Mouse (Mus musculus) intestine, embryonic 16.5 days (tissue): ENCODE results near the gene Pon1. TPM values are rescaled to one million over a fixed set of nuclear protein-coding genes. Genes with fewer than 3 reads are reported as not detected.

Source experiments
- ATAC-seq: fragments of 200-750 bp; cut with Nextera tagmentation; 2 replicates; pipeline ENCODE4 v1.8.0; 2017; ENCODE audit warnings: moderate TSS enrichment, moderate library complexity
- H3K27ac ChIP-seq: fragments of 300-500 bp; sonication (generic); 2 replicates; pipeline ENCODE4 v1.5.1; 2014; ENCODE audit warnings: mild to moderate bottlenecking, low read length
- H3K27me3 ChIP-seq: fragments of 300-500 bp; sonication (generic); replicated peaks from 2 replicates; pipeline ENCODE4 v1.6.1; 2014; ENCODE audit warnings: low read length, control low read depth, mixed read lengths; ENCODE audit not compliant: control insufficient read depth, insufficient read depth
- H3K36me3 ChIP-seq: fragments of 300-500 bp; sonication (generic); 2 replicates; pipeline ENCODE4 v1.6.1; 2014; ENCODE audit warnings: low read length, control low read depth; ENCODE audit not compliant: control insufficient read depth, insufficient read depth
- H3K4me1 ChIP-seq: fragments of 300-500 bp; sonication (generic); 2 replicates; pipeline ENCODE4 v1.6.1; 2014; ENCODE audit warnings: low read length, control low read depth, mixed read lengths; ENCODE audit not compliant: control insufficient read depth, insufficient read depth
- H3K4me2 ChIP-seq: fragments of 300-500 bp; sonication (generic); 2 replicates; pipeline ENCODE4 v1.6.1; 2014; ENCODE audit warnings: low read depth, low read length, control low read depth
- H3K4me3 ChIP-seq: fragments of 300-500 bp; sonication (generic); 2 replicates; pipeline ENCODE4 v1.5.1; 2014; ENCODE audit warnings: mild to moderate bottlenecking, low read length
- H3K9ac ChIP-seq: fragments of 300-500 bp; sonication (generic); 2 replicates; pipeline ENCODE4 v1.6.1; 2014; ENCODE audit warnings: low read depth, low read length
- H3K9me3 ChIP-seq: fragments of 300-500 bp; sonication (generic); 2 replicates; pipeline ENCODE4 v1.6.1; 2016; ENCODE audit warnings: low read length, control low read depth; ENCODE audit not compliant: control insufficient read depth
- WGBS: fragments of 180-500 bp; shearing (Covaris S2); extraction: QIAGEN DNeasy Blood & Tissue Kit; methylation state at CpG from one replicate; pipeline ENCODE4 v1.1.7; 2014; 5-methylcytosine and 5-hydroxymethylcytosine counted together
- polyA plus RNA-seq: library from polyadenylated mRNA; unstranded; fragments of >200 nt; fragmentation: Nextera tagmentation; extraction: Ambion mirVana; gene quantifications from 2 replicates; pipeline ENCODE4 v1.2.1, GENCODE M21; 2015

Pon1 gene
- polyA plus RNA-seq, 1 experiment from 2014 or later = not detected

GRCm38 (mm10) chr6:5218190-5218589 lies 24.4 kb upstream of the Pon1 start:
- no peaks in the 10 kb centered on the region for H3K27me3 ChIP-seq
- H3K4me3 ChIP-seq = no peak overlapping the region
- no peak overlapping the region for H3K4me2 ChIP-seq
- no peaks in the 10 kb centered on the region for H3K4me1 ChIP-seq
- H3K9ac ChIP-seq = no peak overlapping the region
- no peak overlapping the region for H3K27ac ChIP-seq
- 91% methylated on average over 4 of the region's 4 CpGs for WGBS
- no peaks in the 10 kb centered on the region for H3K36me3 ChIP-seq
- no peak for ATAC-seq
- no peaks in the 10 kb centered on the region for H3K9me3 ChIP-seq

GRCm38 (mm10) chr6:5207817-5208216 lies 14.1 kb upstream of the Pon1 start:
- Histone ChIP-seq H3K4me1 (no peaks in the 10 kb centered on the region), H3K36me3 (no peaks in the 10 kb centered on the region), H3K4me3 (no peak overlapping the region), H3K27me3 (no peaks in the 10 kb centered on the region), H3K9ac (no peak overlapping the region), H3K4me2 (no peak overlapping the region), H3K27ac (no peak overlapping the region), H3K9me3 (no peaks in the 10 kb centered on the region)
- WGBS = 71% methylated on average over 2 of the region's 2 CpGs
- no peak for ATAC-seq

GRCm38 (mm10) chr6:5199916-5200315 lies 6.2 kb upstream of the Pon1 start:
- WGBS = 77% methylated on average over 3 of the region's 3 CpGs
- no peak for ATAC-seq
- H3K4me3 ChIP-seq = no peak overlapping the region
- no peak overlapping the region for H3K27ac ChIP-seq
- H3K27me3 ChIP-seq = no peaks in the 10 kb centered on the region
- no peaks in the 10 kb centered on the region for H3K4me1 ChIP-seq
- no peaks in the 10 kb centered on the region for H3K9me3 ChIP-seq
- no peak overlapping the region for H3K9ac ChIP-seq
- H3K4me2 ChIP-seq = no peak overlapping the region
- H3K36me3 ChIP-seq = no peaks in the 10 kb centered on the region

GRCm38 (mm10) chr6:5199376-5199905 lies 5.7 kb upstream of the Pon1 start:
- H3K36me3 ChIP-seq = no peaks in the 10 kb centered on the region
- no peaks in the 10 kb centered on the region for H3K9me3 ChIP-seq

GRCm38 (mm10) chr6:5198590-5198989 lies 4.8 kb upstream of the Pon1 start:
- Histone ChIP-seq H3K4me1 (no peaks in the 10 kb centered on the region), H3K9me3 (no peaks in the 10 kb centered on the region), H3K9ac (no peak overlapping the region), H3K36me3 (no peaks in the 10 kb centered on the region), H3K4me3 (no peak overlapping the region), H3K4me2 (no peak overlapping the region), H3K27ac (no peak overlapping the region), H3K27me3 (no peaks in the 10 kb centered on the region)
- 90% methylated on average over 5 of the region's 5 CpGs for WGBS
- ATAC-seq = no peak

More at GRCm38 (mm10) chr6:5199376-5199905, 5.7 kb upstream of the Pon1 start:
- Histone ChIP-seq H3K4me1 (no peaks in the 10 kb centered on the region), H3K27ac (no peak overlapping the region), H3K4me2 (no peak overlapping the region), H3K4me3 (no peak overlapping the region), H3K9ac (no peak overlapping the region), H3K27me3 (no peaks in the 10 kb centered on the region)
- no peak for ATAC-seq
- WGBS = 87% methylated on average over 8 of the region's 8 CpGs

- Histone ChIP-seq H3K9me3 (no peaks in the 10 kb centered on the region), H3K27ac (no peak overlapping the region), H3K36me3 (no peaks in the 10 kb centered on the region), H3K4me2 (no peak overlapping the region), H3K4me3 (no peak overlapping the region), H3K4me1 (no peaks in the 10 kb centered on the region), H3K9ac (no peak overlapping the region), H3K27me3 (no peaks in the 10 kb centered on the region)
- ATAC-seq = no peak
- 80% methylated on average over 4 of the region's 4 CpGs for WGBS
These were observed 3.0 kb downstream of the Pon1 start for GRCm38 (mm10) chr6:5190761-5191160.

- Histone ChIP-seq H3K9me3 (no peaks in the 10 kb centered on the region), H3K4me2 (no peak overlapping the region), H3K27ac (no peak overlapping the region), H3K27me3 (no peaks in the 10 kb centered on the region), H3K4me3 (no peak overlapping the region), H3K36me3 (no peaks in the 10 kb centered on the region), H3K9ac (no peak overlapping the region), H3K4me1 (no peaks in the 10 kb centered on the region)
- ATAC-seq = no peak
- 68% methylated on average over 4 of the region's 4 CpGs for WGBS
These were observed 4.2 kb downstream of the Pon1 start for GRCm38 (mm10) chr6:5189507-5189906.

GRCm38 (mm10) chr6:5188938-5189337 lies 4.8 kb downstream of the Pon1 start:
- no peak overlapping the region for H3K4me2 ChIP-seq
- no peaks in the 10 kb centered on the region for H3K36me3 ChIP-seq
- no peak overlapping the region for H3K4me3 ChIP-seq
- WGBS = 65% methylated on average over 6 of the region's 6 CpGs
- H3K27me3 ChIP-seq = no peaks in the 10 kb centered on the region
- H3K9me3 ChIP-seq = no peaks in the 10 kb centered on the region
- H3K27ac ChIP-seq = no peak overlapping the region
- ATAC-seq = no peak
- H3K9ac ChIP-seq = no peak overlapping the region
- H3K4me1 ChIP-seq = no peaks in the 10 kb centered on the region

- H3K9ac ChIP-seq = no peak overlapping the region
- no peak overlapping the region for H3K4me3 ChIP-seq
- no peaks in the 10 kb centered on the region for H3K9me3 ChIP-seq
- H3K27me3 ChIP-seq = no peaks in the 10 kb centered on the region
- H3K4me2 ChIP-seq = no peak overlapping the region
- no peaks in the 10 kb centered on the region for H3K4me1 ChIP-seq
- H3K27ac ChIP-seq = no peak overlapping the region
- 86% methylated on average over 5 of the region's 5 CpGs for WGBS
- H3K36me3 ChIP-seq = no peaks in the 10 kb centered on the region
- ATAC-seq = no peak
These were observed 5.7 kb downstream of the Pon1 start for GRCm38 (mm10) chr6:5188036-5188435.

- H3K9me3 ChIP-seq = no peaks in the 10 kb centered on the region
- no peak for ATAC-seq
- H3K27me3 ChIP-seq = no peaks in the 10 kb centered on the region
- H3K9ac ChIP-seq = no peak overlapping the region
- no peak overlapping the region for H3K4me2 ChIP-seq
- no peaks in the 10 kb centered on the region for H3K4me1 ChIP-seq
- H3K4me3 ChIP-seq = no peak overlapping the region
- WGBS = 82% methylated on average over 6 of the region's 6 CpGs
- no peaks in the 10 kb centered on the region for H3K36me3 ChIP-seq
- H3K27ac ChIP-seq = no peak overlapping the region
These were observed 6.2 kb downstream of the Pon1 start for GRCm38 (mm10) chr6:5187586-5187985.
